Mouse (Mus musculus) megakaryocyte-erythroid progenitor cell, adult 5-6 weeks (primary cell): ENCODE measurements around the gene Adamts4. TPM values are rescaled to one million over a fixed set of nuclear protein-coding genes. Genes with fewer than 3 reads are reported as not detected.
A peak's percentile ranks its signal among the peaks of the same experiment; 100 is the strongest.

Experiments
- ATAC-seq: replicated peaks from 2 replicates; pipeline ENCODE4 v1.8.0; 2016; ENCODE audit warnings: mild to moderate bottlenecking, inconsistent platforms; ENCODE audit not compliant: severe bottlenecking, poor library complexity, low FRiP score, low TSS enrichment
- total RNA-seq, 2 experiments: library from RNA; stranded (forward) in 1 of 2; stranded (reverse) in 1 of 2; fragments of 200-1000, 215-1000 nt in 1 of 2; fragments of >200 nt in 1 of 2; fragmentation: Nextera tagmentation in 1 of 2; gene quantifications; 2 replicates each; pipeline ENCODE4 v1.2.3; 2014 to 2017

The Adamts4 gene
- total RNA-seq, 2 experiments from 2014 or later = 0.11 TPM; not detected in 1

DNA sequence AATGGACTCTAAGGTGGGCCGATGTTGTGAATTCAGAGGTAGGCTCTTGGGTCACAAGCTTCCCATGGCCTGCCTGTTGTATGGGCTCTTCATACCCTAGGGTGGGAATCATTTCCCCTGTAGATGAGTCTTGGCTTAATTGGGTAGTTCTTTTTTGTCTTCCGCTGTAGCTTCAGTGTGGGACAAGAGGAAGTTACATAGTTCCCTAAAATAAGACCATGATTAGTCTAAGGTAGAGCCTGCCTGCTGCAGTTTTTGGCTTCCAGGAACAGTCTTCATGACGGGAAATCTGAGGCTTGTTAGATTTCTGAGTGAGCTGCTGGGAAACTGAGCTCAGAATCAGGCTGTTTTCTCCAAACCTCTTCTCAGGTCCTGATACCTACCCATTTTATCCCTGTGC, 21.9 kb downstream of the Adamts4 start:
- ATAC-seq = no peak

DNA sequence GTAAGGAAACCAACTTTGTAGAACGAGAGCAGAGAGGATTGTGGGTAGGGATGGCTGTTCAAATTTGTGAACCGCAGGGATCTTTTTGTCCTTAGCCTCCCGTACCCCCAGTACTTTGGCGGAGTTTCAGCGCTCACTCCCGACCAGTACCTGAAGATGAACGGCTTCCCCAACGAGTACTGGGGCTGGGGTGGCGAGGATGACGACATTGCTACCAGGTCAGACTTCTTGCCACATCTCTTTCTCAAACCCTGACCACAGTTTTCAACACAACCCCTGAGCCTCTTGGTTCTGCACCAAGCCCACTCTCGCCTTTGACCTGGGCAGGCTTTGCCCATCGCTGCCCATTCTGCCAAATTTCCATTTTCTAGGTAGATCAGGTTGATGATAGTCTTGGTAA, 23.9 kb downstream of the Adamts4 start:
- no peak for ATAC-seq

DNA sequence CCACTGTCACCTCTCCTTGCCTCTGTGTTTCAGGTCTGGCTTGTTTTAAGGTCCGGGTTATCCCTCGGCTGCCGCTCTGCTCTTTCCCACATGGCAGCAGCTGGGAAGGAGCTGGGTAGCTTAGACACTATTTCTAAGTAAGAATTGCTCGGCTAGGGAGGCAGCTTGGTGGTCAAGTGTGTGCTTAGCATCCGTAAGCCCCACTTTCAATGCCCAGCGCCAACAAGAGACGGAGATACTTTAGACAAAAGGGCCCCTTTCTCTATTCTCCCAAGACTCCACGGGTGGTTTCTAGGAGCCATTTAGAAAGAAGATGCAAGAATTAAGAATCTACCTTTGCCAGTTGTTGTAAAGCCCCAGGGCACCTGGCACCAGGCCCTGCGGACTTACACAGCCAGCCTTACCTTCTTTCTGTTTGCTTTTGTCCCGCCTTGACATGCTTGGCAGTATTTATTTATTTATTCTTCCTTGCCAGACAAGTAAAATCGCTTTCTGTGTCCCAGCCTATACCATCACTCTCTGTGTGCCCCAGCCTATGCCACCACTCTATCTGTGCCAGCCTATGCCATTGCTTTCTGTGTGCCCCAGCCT, 25.0 kb downstream of the Adamts4 start:
- no peak for ATAC-seq

DNA sequence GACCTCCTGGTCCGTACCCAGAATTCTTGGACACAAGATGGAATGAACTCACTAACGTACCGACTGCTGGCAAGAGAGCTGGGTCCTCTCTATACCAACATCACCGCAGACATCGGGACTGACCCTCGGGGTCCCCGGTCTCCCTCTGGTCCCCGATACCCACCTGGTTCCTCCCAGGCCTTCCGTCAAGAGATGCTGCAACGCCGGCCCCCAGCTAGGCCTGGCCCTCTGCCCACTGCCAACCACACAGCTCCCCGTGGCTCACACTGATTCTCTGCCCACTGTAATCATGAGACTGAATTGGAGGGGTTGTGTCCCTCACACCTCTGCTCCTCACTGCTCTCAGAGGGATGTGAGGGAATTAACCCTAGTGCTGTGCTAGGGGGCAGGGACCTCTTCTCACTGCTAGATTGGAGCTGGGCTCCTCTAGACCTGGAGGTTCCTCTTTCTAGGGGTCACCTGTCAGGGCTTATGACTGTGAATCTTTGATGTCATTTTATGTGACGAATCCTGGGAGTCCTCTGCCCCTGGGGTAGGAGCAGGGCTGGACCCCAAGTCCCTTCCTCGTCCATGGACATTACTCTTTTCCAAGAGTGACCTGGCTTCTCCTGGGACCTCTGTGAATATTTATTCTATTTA, 26.0 kb downstream of the Adamts4 start:
- no peak for ATAC-seq

DNA sequence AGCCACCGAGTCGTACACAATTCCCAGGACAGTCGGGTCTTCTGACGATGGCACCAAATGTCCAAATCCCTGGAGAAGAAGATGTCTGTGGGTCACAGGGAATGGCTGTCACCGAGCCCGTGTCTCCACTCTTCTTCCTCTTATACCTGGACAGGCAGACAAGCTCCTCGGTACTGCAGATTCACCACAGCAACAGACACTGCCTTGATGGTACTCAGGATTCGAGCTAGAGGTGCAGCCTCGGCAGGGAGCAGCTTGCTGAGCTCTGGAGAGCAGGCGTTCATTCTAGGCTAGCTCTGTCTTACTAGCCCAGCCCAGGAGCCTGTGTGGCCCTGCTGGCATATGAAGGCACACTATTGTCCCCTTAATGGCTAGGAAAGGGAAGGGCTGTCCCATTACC, 27.5 kb downstream of the Adamts4 start:
- ATAC-seq = no peak

DNA sequence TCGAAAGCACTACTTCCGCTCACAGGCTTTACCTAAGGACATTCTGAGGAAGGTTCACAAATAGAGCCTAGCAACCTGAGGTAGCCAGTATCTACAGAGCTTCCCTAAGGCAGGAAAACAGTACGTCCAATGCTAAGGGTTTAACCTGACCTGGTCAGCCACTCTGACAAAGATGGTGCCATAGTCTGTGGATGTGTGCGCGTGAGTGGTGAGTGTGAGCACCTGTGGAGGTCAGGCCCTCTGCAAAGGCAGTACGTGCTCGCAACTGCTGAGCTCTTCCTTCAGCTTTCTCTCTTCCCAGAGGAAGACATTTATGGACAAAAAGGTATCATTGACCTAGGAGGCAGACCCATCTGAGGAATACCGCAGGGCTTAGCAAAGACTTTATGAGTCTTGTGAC, 28.2 kb downstream of the Adamts4 start:
- no peak for ATAC-seq

DNA sequence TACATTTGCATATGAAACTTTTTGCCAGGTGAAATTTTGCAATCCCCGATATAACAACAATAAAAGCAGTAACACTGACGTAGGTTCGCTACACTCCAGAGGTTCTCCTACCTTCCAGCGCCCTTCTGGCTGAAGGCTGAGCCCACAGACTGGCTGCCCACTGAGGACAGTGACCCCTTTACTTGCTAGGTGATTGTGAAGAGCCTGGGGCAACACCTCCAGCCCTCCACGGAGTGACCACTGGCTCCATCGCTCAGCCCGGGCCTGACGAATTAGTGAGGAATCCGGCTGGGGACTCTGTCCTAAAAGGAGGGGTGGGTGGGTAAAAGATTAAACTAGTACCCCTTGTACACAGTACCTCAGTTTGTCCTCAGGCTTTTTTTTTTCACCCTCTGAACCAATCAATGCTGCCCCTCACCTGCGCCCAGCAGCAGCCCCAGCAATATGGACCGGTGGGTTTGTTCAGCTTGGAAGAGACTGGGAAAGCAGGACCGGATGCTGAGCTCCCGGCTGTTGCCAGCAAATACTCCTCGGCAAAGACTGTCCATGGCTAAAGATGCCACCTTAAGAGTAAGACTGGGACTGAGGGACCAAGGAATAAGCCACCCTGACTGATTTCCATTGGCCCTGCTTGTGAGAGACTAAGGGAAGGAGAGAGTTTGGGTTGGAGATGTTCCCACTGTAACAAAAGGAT, 28.9 kb downstream of the Adamts4 start:
- ATAC-seq = no peak

DNA sequence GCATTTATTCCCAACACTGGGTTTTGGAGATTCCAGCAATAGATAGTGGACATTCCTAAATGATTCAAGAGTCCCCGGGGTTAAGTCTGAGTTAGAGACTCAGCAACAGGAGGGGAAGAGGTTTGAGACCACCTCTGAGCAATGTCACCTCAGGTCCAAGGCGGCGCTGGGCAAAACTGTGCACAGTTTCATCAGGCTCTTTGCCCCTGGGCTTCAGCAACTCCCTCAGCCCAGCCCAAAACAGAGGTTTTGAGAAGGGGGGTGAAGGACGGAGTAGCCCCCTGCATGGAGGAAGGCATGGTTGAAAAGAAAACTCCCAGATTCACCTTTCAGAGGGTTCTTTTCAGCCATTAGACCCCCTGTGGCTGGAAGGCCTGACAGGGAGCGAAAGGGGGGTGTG, 29.5 kb downstream of the Adamts4 start:
- ATAC-seq = no peak

DNA sequence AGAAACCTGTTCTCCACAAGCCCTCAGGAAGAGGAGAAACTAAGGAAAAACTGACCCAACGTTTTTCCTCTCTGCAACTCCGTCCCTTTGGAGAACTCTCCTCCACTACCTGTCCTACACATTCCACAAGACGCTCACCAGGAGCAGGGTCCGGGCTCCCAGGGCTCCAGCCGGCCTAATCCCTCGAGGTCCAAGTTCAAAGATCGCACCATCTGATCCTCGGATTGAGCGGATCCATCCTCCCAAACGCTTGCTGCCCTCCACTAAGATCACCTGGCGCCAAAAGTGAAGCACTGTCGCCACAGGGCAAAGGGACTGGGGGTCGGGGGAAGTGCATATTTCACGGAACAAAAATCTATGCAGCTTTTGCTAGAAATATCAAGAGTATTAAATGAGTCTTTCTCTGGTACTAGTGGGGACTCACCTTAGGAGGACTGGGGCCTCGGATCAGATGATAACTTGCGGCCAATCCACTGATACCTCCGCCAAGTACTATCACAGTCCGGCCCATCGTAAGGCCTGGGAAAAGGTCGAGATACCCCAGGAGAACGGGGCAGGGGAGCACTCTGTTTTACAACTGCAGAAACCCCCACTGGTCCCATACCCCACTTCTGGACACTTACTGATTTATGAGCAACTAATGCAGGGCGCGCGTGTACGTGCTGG, 30.2 kb downstream of the Adamts4 start:
- peak; percentile 25; the same call in 1 of the 2 replicates for ATAC-seq

DNA sequence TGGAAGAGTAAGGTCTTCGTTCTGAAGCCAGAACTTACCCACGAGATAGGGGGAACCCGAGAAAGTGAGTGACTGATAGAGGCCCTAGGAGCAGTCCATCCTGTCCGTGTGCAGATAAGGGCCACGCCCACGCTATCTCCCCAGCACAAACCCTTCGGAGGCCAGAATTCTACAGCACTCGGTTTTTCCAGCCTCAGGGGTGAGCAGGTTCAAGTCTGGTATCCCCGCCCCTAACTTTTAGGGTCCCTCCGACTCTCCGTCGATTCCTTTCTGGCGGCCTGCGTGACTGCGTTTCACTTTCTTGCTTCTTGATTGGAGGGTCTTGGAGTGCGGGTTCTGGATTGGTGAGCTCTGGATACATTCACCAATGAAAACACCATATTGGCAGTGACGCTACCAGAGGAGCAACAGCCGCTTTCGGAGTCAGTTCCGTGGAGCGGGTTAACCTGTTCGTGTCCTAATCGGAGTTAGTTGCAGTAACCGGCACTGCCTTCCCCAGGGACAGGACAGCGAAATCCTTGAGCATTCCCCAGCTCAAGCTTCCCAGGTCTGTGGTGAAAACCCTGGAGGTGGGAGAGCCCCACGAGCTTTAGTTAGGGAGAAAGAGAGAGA, 30.8 kb downstream of the Adamts4 start, which contains the start of gene Ppox:
Gene Ppox (minus strand): TSS at position 271 of the 612 bp plus-strand sequence.
- peak; percentile 87 for ATAC-seq

DNA sequence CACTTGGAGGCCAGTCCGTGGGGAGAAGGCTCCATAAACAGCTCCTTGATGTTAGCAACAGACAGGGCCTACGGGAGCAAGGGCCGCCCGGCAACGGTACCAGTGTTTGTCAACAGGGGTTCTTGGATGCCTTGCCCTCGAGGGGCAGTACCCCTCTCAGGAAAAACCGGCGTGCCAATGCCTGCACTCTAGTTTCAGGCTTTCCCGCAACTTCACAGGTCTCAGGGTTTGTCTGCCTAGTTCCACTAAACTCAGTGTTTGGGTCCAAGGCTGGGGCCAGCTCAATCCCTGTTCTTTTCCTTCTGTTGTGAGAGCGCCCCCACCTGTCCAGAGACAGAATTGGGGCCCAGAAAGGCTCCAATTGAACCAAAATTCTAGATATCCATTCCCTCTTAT, 31.3 kb downstream of the Adamts4 start:
- peak; percentile 52 for ATAC-seq

DNA sequence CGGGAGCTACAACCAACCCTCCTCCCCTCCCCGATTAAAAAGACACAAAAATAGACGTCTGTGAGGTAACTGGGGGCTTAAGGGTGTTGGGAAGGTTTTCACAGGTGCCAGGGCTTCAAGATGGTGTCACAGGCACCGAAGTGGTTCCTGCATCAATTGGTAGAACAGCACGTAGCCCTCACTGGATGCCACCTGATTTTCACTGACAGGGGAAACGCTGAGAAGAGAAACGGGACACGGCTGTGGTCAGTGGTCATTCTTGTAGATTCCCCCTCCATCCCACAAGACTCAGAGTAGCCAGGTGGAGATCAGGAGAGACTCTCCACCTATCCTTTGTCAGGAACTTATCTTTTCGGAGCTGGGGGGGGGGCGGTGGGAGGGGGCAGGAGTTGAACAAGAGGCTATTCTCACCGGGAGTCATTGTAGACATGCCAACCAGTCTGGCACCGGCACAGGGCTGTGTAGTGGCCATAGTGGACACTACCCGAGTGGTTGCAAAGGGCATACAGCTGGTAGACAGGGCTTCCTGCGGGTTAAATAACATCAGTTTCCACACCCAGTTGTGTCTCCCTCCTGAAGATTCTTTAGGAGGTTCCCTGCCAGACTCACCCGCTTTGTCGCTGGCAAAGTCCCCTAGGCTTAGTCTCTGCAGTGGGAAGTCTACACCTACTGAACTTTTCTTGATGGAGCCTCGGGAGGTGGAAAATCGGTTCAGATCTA, 32.0 kb downstream of the Adamts4 start:
- ATAC-seq = no peak

DNA sequence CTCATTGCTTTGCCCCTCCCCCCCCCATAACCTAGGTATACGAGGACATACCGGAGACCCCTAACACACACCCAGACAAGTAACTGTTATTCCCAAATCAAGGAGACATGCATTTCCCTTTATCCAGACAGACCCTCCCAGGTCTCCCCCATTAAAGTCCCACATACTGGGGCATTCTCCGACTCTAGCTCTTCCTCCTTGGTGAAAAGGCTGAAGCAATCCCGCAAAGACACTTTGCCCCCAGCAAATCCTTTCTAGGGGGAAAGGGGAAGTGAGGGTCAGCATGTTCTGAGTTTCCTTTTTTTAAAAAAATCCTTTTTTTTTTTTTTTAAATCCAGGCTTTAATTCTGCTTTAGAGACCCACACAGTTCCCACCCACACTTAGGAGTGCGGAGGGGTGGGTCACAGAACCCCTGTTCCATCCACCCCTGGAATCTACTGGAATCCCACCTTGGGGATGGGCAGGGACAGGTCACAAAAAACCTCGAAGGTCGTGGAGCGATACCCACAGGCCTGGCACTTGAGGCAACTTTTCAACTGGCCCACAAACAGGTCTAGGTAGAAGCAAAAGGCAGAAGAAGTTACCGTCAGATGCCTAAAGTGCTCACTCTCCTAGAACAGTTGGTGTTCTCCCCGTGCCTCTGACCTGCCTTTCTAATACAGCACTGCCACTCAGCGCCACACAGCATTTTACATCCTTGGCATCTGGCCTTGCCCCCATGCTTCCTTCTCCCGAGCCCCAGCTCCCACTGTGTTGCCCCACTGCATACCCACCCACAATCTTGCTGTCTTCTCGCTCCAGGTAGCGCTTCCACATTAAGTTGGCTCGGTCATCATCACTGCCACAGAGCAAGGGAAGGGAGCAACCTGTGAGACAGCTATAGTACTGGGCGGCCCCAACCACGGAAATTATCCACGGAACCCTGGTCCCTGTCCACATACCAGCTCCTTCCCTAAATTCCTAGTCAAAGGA, 33.3 kb downstream of the Adamts4 start:
- no peak for ATAC-seq

DNA sequence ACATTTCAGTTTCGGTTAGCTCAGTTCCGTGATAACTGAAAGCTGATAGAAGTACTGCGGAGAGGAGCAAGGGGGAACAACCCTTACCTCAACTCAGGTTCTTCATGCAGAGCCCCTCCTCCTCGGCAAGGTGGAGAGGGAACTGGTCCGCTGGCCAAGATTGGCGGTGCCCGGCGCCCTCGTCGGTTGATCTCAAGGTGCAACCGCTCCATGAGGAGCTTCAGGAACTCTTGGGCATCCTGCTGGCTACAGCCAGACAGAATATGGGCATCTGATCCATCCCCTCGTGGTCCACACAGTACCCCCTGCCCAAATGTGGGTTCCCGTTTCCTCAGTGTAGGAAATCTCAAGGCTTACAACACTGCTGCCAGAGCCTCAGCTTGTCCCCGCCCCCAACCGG, 34.3 kb downstream of the Adamts4 start:
- ATAC-seq = no peak

DNA sequence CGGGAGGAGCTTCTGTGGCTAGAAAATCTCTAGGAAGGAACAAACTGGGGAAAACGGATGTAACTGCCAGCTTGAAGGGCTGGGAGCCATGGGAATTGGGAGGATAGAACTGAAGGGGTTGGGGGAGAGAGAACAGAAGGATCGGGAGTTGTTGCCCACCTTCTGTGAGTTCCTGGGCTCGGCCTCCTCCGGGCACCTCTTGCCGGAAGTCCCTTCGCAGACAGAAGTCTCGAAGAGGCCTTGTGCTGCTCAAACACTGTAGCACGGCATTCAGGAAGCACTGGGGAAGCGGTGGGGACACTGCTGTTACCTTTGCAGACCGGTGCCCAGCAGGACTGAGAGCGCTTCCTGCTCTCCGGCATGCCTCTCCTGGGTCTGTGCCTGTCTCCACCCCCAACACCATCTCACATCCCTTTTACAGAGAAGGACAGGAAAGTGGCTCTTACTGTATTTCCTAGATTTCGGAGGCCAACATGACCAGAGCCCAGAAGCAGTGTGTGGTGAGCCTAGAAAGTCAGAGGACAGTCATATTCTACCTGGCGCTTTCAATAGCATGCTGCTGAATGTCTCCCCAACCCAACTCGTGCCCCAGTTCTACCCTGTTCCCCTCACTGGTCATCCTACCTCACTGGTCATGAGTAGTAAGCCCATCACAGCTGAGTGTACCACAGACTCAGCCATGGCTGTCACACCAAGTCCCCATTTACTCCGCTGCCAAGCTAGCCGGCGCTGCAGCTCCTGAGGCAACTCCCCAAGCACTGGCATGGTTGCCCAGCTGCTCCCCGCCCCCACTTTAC, 35.1 kb downstream of the Adamts4 start:
- ATAC-seq = no peak

DNA sequence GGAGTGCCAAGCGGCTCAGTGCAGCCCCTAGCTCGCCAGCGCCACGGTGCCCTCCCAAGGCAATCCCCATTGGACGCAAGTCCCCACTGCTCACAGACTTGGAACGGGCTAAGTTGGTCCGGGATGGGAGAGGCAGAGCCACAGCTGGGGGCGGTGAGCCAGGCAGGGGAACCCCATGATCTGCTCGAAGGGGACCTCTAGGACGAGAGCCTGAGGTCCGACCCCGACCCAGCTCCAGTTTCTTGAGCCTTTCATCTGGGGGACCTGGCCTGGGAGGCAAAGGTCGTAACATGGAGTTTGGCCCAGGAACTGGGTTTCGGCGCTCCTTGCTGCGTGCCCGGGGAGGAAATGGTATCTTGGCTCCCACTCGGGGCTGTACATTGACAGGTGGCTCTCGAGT, 36.3 kb downstream of the Adamts4 start:
- ATAC-seq = no peak
